Mouse (Mus musculus): Measurements from ENCODE around the gene Cox7b2. TPM values are rescaled to one million over a fixed set of nuclear protein-coding genes. Genes with fewer than 3 reads are reported as not detected.

Gene Cox7b2
- polyA plus RNA-seq, 1 experiment = not detected

DNA sequence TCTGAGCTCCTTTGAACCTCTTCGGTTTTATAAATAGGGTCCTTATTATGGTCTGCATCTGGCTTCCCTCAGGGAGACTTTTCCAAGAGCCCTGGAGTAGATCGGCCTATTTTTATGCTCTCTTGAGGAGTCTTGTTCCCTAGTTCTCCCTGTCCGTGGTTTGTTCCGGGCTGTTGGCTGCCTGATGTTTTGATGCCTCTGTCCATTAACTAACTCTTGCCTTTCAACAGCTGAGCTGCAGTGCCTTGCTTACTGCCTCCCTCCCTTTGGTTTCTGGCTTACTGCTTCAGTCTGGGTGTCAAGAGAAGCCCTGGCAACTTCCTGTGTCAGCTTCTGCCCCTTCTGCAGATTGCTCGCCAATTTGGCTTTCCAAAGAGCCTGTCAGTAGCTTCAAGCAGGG, 52.4 kb downstream of the Cox7b2 start:
- Histone ChIP-seq H3K4me1 (ENCODE audit: control insufficient read depth, insufficient read depth, insufficient read length, low read length) (no peaks in the 10 kb centered on the region), H3K4me3 (ENCODE audit: low read depth, low read length) (no peak overlapping the region), H3K36me3 (ENCODE audit: control insufficient read depth, insufficient read depth, low read length) (no peaks in the 10 kb centered on the region), H3K27ac (ENCODE audit: insufficient read depth, low read depth, low read length) (no peak overlapping the region), H3K27me3 (ENCODE audit: control insufficient read depth, insufficient read depth, low read length) (no peaks in the 10 kb centered on the region)
- TF ChIP-seq POLR2A (IDR thresholded peaks at IDR 0.05; ENCODE audit: low read depth, low read length) (no peak), CTCF (IDR thresholded peaks at IDR 0.05; ENCODE audit: extremely low read depth, insufficient read length, insufficient replicate concordance, low read depth, low read length) (no peak)
- 66% methylated on average over 5 of the region's 5 CpGs for WGBS

- Histone ChIP-seq H3K27me3 (ENCODE audit: control insufficient read depth, insufficient read depth, low read length) (no peaks in the 10 kb centered on the region), H3K4me1 (ENCODE audit: control insufficient read depth, insufficient read depth, insufficient read length, low read length) (no peaks in the 10 kb centered on the region), H3K27ac (ENCODE audit: insufficient read depth, low read depth, low read length) (no peak overlapping the region), H3K36me3 (ENCODE audit: control insufficient read depth, insufficient read depth, low read length) (no peaks in the 10 kb centered on the region), H3K4me3 (ENCODE audit: low read depth, low read length) (no peak overlapping the region)
- WGBS = 40% methylated on average over 3 of the region's 3 CpGs
- no peak for TF ChIP-seq POLR2A (IDR thresholded peaks at IDR 0.05; ENCODE audit: low read depth, low read length)
- TF ChIP-seq CTCF (IDR thresholded peaks at IDR 0.05; ENCODE audit: extremely low read depth, insufficient read length, insufficient replicate concordance, low read depth, low read length) = no peak
These were observed 91.0 kb downstream of the Cox7b2 start for GRCm38 (mm10) chr5:71456957-71457356.

GRCm38 (mm10) chr5:71440174-71440573, 107.8 kb downstream of the Cox7b2 start:
- Histone ChIP-seq H3K27me3 (ENCODE audit: control insufficient read depth, insufficient read depth, low read length) (no peaks in the 10 kb centered on the region), H3K27ac (ENCODE audit: insufficient read depth, low read depth, low read length) (no peak overlapping the region), H3K4me1 (ENCODE audit: control insufficient read depth, insufficient read depth, insufficient read length, low read length) (no peaks in the 10 kb centered on the region), H3K36me3 (ENCODE audit: control insufficient read depth, insufficient read depth, low read length) (no peaks in the 10 kb centered on the region), H3K4me3 (ENCODE audit: low read depth, low read length) (no peak overlapping the region)
- WGBS = 76% methylated on average over 6 of the region's 6 CpGs
- no peak for TF ChIP-seq POLR2A (IDR thresholded peaks at IDR 0.05; ENCODE audit: low read depth, low read length)
- TF ChIP-seq CTCF (IDR thresholded peaks at IDR 0.05; ENCODE audit: extremely low read depth, insufficient read length, insufficient replicate concordance, low read depth, low read length) = no peak

Other genes starting within 250 kb of the Cox7b2 start
- not detected in 2 replicates for gene Gabrb1, start 109.9 kb upstream of the Cox7b2 start, polyA plus RNA-seq (2012; rRNA removed)
- 0.43 TPM in 1 of 2 replicates, not detected in the other for gene Gabra4, start 110.1 kb upstream of the Cox7b2 start, polyA plus RNA-seq (2012; rRNA removed)

All from small intestine, adult 2 months (tissue).